Mouse (Mus musculus) midbrain, embryonic 15.5 days (tissue): ENCODE data around the gene 1700008O03Rik. TPM values are rescaled to one million over a fixed set of nuclear protein-coding genes. Genes with fewer than 3 reads are reported as not detected.

Experiments
- ATAC-seq: fragments of 200-750 bp; cut with Nextera tagmentation; replicated peaks from 2 replicates; pipeline ENCODE4 v1.8.0; 2017; ENCODE audit warnings: moderate TSS enrichment
- H3K27ac ChIP-seq: fragments of 300-500 bp; sonication (generic); 2 replicates; pipeline ENCODE4 v1.5.1; 2015; ENCODE audit warnings: mild to moderate bottlenecking, inconsistent platforms
- H3K27me3 ChIP-seq: fragments of 300-500 bp; sonication (generic); replicated peaks from 2 replicates; pipeline ENCODE4 v1.6.1; 2015; ENCODE audit warnings: inconsistent platforms
- H3K36me3 ChIP-seq: fragments of 300-500 bp; sonication (generic); replicated peaks from 2 replicates; pipeline ENCODE4 v1.6.1; 2015; ENCODE audit warnings: inconsistent platforms
- H3K4me1 ChIP-seq: fragments of 300-500 bp; sonication (generic); 2 replicates; pipeline ENCODE4 v1.6.1; 2015; ENCODE audit warnings: inconsistent platforms
- H3K4me2 ChIP-seq: fragments of 300-500 bp; sonication (generic); 2 replicates; pipeline ENCODE4 v1.6.1; 2015; ENCODE audit warnings: inconsistent platforms, mild to moderate bottlenecking, moderate library complexity
- H3K4me3 ChIP-seq: fragments of 300-500 bp; sonication (generic); 2 replicates; pipeline ENCODE4 v1.5.1; 2015; ENCODE audit warnings: mild to moderate bottlenecking, inconsistent platforms
- H3K9ac ChIP-seq: fragments of 300-500 bp; sonication (generic); 2 replicates; pipeline ENCODE4 v1.6.1; 2015; ENCODE audit warnings: mild to moderate bottlenecking, inconsistent platforms
- H3K9me3 ChIP-seq: fragments of 300-500 bp; sonication (generic); 2 replicates; pipeline ENCODE4 v1.6.1; 2016; ENCODE audit warnings: inconsistent platforms
- WGBS: fragments of 180-500 bp; shearing (Covaris S2); methylation state at CpG from one replicate; pipeline ENCODE4 v1.1.7; 2015; ENCODE audit warnings: mixed read lengths; 5-methylcytosine and 5-hydroxymethylcytosine counted together
- polyA plus RNA-seq: library from polyadenylated mRNA; unstranded; fragments of >200 nt; fragmentation: Nextera tagmentation; extraction: Ambion mirVana; gene quantifications from 2 replicates; pipeline ENCODE4 v1.2.1, GENCODE M21; 2015

1700008O03Rik gene
- polyA plus RNA-seq, 1 experiment from 2014 or later: 2.1 TPM

DNA sequence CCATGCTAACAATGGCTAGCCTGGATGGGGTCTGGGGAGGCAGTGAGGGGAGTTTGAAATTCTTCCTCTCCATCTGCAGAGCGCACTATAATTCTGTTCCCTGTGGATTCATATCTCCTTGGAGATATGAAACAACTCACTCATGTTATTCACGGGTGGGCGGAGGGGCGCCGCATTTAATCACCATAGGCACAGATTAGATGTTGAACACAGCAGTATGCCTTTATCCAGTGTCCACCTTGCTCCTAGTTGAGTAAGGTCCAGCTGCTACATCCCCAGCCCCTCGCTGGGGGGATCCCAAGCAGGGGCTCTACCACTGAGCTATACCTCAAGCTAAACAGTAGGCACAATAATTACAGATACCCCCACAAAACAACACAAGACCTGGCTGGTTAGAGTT, 30.2 kb downstream of the 1700008O03Rik start:
- Histone ChIP-seq H3K9ac (no peak overlapping the region), H3K4me1 (peaks cover 60% of the 10 kb centered on the region), H3K4me2 (no peak overlapping the region), H3K27ac (no peak overlapping the region), H3K4me3 (no peak overlapping the region), H3K9me3 (no peaks in the 10 kb centered on the region), H3K27me3 (peaks cover 36% of the 10 kb centered on the region), H3K36me3 (peaks cover 4% of the 10 kb centered on the region; the same call in 1 of the 2 replicates)
- ATAC-seq: no peak
- 58% methylated on average over 6 of the region's 6 CpGs for WGBS

DNA sequence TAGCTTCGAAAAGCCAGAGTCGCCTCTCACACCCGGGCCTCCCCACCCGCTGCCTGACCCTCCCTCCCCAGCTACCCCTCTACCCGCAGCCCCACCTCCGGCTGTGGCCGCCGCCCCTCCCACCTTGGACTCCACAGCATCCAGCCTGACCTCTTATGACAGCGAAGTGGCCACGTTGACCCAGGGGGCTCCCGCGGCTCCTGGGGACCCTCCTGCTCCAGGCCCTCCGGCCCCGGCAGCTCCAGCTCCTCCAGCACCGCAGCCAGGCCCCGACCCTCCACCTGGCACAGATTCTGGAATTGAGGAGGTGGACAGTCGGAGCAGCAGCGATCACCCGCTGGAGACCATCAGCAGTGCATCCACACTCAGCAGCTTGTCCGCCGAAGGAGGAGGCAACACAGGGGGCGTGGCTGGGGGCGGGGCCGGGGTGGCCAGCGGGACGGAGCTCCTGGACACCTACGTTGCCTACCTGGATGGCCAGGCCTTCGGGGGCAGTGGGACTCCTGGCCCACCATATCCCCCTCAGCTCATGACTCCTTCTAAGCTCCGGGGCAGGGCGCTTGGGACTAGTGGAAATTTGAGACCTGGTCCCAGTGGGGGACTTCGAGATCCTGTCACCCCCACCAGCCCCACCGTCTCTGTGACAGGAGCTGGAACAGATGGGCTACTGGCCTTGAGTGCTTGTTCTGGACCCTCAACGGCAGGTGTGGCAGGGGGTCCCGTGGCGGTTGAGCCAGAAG, 31.8 kb downstream of the 1700008O03Rik start:
- 5% methylated on average over 35 of the region's 35 CpGs for WGBS
- Histone ChIP-seq H3K36me3 (peaks cover 10% of the 10 kb centered on the region; the same call in 1 of the 2 replicates), H3K4me2 (peak overlapping the region; percentile 8; the same call in 1 of the 2 replicates), H3K9ac (no peak overlapping the region), H3K27ac (no peak overlapping the region), H3K4me1 (peaks cover 52% of the 10 kb centered on the region), H3K4me3 (no peak overlapping the region), H3K9me3 (no peaks in the 10 kb centered on the region), H3K27me3 (peaks cover 36% of the 10 kb centered on the region)
- ATAC-seq: no peak

DNA sequence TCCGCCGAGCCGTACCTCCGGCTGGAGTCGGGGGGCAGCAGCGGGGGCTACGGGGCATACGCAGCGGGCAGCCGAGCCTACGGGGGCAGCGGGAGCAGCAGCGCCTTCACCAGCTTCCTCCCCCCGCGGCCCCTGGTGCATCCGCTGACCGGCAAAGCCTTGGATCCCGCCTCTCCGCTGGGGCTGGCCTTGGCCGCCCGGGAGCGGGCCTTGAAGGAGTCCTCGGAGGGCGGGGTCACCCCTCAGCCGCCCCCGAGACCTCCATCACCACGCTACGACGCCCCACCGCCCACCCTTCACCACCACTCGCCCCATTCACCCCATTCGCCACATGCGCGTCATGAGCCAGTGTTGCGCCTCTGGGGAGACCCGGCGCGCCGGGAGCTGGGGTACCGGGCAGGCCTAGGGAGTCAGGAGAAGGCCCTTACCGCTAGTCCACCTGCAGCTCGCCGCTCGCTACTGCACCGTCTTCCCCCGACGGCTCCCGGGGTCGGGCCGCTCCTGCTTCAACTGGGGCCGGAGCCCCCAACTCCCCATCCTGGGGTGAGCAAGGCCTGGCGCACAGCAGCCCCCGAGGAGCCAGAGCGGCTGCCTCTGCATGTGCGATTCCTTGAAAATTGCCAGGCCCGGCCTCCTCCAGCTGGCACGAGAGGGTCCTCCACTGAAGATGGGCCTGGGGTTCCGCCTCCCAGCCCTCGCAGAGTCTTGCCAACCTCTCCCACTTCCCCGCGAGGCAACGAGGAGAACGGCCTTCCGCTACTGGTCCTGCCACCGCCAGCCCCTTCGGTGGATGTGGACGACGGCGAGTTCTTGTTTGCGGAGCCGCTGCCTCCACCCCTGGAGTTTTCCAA, 32.6 kb downstream of the 1700008O03Rik start:
- peaks cover 36% of the 10 kb centered on the region for H3K27me3 ChIP-seq
- no peaks in the 10 kb centered on the region for H3K9me3 ChIP-seq
- 8% methylated on average over 69 of the region's 71 CpGs for WGBS
- ATAC-seq: no peak
- no peak overlapping the region for H3K27ac ChIP-seq
- H3K9ac ChIP-seq: no peak overlapping the region
- H3K36me3 ChIP-seq: peaks cover 12% of the 10 kb centered on the region; the same call in 1 of the 2 replicates
- H3K4me2 ChIP-seq: no peak overlapping the region
- H3K4me3 ChIP-seq: peak overlapping the region; percentile 0; the same call in 1 of the 2 replicates
- peaks cover 46% of the 10 kb centered on the region for H3K4me1 ChIP-seq

DNA sequence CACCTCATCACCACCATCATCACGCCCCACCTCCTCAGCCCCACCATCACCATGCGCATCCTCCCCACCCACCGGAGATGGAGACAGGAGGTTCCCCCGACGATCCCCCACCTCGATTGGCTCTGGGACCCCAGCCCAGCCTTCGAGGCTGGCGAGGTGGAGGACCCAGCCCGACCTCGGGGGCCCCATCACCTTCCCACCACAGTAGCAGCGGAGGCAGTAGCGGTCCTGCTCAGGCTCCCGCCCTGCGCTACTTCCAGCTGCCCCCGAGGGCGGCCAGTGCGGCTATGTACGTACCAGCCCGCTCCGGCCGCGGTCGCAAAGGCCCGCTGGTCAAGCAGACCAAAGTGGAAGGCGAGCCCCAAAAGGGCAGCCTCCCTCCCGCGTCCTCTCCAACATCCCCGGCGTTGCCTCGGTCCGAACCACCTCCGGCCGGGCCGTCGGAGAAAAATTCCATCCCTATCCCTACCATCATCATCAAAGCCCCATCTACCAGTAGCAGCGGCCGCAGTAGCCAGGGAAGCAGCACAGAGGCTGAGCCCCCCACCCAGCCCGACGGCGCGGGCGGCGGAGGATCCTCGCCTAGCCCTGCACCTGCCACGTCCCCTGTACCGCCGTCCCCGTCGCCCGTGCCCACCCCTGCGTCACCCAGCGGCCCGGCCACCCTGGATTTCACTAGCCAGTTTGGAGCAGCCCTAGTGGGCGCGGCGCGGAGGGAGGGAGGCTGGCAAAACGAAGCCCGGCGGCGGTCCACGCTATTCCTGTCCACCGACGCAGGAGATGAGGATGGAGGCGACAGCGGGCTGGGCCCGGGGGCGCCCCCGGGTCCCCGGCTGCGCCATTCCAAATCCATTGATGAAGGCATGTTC, 33.5 kb downstream of the 1700008O03Rik start:
- H3K9me3 ChIP-seq: no peaks in the 10 kb centered on the region
- 0 out of 2 replicates have a peak overlapping the region, but pooled peaks have one; percentile 0 for H3K4me3 ChIP-seq
- H3K27ac ChIP-seq: no peak overlapping the region
- H3K27me3 ChIP-seq: peaks cover 32% of the 10 kb centered on the region
- 9% methylated on average over 70 of the region's 71 CpGs for WGBS
- ATAC-seq: peak; percentile 28
- peaks cover 38% of the 10 kb centered on the region for H3K4me1 ChIP-seq
- no peak overlapping the region for H3K4me2 ChIP-seq
- 0 out of 2 replicates have a peak overlapping the region, but pooled peaks have one; percentile 4 for H3K9ac ChIP-seq
- peaks cover 13% of the 10 kb centered on the region; the same call in 1 of the 2 replicates for H3K36me3 ChIP-seq

DNA sequence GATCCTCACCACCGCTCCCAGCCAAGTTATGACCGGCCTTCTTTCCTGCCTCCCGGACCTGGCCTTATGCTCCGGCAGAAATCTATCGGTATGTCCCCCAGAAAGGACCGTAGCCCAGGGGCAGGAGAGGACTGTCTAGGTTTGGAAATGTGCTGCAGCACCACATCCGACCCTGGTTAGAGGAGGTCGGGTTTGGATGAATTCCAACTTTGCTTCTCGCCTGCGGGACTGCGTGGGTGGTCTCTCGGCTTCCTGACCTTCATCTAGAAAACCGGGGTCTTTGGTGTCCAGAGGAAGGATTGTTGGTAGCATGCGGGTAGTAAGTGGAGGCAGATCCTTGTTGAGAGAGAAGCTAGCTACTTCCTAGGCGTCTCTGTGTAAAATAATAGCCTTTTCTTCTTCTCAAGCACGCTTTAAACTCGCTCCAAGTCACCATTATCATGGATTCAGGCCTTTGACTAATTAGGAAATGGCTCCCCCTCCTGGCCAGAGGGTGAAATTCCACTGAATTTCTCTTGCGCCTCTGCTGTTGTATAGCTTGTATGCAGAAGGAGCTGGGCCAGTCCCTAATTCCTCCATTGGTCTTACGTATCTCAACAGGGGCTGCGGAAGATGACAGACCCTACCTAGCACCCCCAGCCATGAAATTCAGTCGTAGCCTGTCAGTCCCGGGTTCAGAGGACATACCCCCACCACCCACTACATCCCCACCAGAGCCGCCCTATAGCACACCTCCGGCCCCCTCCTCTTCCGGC, 34.5 kb downstream of the 1700008O03Rik start:
- Histone ChIP-seq H3K4me2 (peak overlapping the region; percentile 25), H3K27me3 (peaks cover 32% of the 10 kb centered on the region), H3K9ac (peak overlapping the region; percentile 23; the same call in 1 of the 2 replicates), H3K9me3 (no peaks in the 10 kb centered on the region), H3K4me1 (peaks cover 30% of the 10 kb centered on the region), H3K36me3 (peaks cover 18% of the 10 kb centered on the region), H3K4me3 (no peak overlapping the region), H3K27ac (peak overlapping the region; percentile 45; the same call in 1 of the 2 replicates)
- 4% methylated on average over 25 of the region's 25 CpGs for WGBS
- peak; percentile 59 for ATAC-seq

DNA sequence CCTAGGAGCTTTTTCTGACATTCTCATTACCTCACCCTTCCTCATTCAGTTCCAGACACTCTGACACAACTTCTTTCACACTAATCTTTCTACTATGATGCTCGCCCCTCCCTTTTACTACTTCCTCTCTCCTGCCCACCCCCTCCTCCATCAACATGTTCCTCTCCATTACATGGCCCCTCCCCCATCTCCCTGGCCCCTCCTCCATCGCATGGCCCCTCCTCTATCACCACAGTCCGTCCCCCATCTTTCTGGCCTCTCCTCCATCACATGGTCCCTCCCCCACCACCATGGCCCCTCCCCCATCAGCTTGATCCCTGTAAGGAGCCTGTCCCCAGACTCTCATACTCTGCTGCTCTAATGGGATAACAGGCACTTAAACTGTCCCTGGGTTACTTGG, 36.6 kb downstream of the 1700008O03Rik start:
- Histone ChIP-seq H3K36me3 (peaks cover 32% of the 10 kb centered on the region), H3K27me3 (peaks cover 24% of the 10 kb centered on the region), H3K27ac (no peak overlapping the region), H3K4me1 (peaks cover 30% of the 10 kb centered on the region), H3K9ac (no peak overlapping the region), H3K4me3 (no peak overlapping the region), H3K9me3 (no peaks in the 10 kb centered on the region), H3K4me2 (no peak overlapping the region)
- no peak for ATAC-seq
- 27% methylated on average over 3 of the region's 3 CpGs for WGBS

DNA sequence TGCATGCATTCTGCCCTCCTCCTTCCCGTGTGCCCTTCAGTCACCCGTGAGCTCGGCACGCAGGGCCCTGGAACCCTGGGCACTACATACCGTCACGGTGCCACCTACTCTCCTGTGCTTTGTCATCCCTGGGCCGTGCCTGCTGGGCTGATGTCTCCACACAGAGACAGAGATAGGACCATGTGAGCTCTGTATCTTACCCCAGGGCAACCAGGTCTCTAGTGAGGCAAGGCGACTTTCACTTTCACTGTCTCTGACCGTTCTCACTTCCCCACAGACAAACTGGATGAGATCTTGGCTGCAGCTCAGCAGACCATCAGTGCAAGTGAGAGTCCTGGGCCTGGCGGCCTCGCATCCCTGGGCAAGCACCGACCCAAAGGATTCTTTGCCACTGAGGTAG, 41.0 kb downstream of the 1700008O03Rik start:
- Histone ChIP-seq H3K4me1 (no peaks in the 10 kb centered on the region), H3K27ac (no peak overlapping the region), H3K36me3 (peaks cover 42% of the 10 kb centered on the region), H3K9me3 (no peaks in the 10 kb centered on the region), H3K9ac (no peak overlapping the region), H3K4me2 (no peak overlapping the region), H3K4me3 (no peak overlapping the region), H3K27me3 (no peaks in the 10 kb centered on the region)
- WGBS: 78% methylated on average over 12 of the region's 12 CpGs
- ATAC-seq: no peak

DNA sequence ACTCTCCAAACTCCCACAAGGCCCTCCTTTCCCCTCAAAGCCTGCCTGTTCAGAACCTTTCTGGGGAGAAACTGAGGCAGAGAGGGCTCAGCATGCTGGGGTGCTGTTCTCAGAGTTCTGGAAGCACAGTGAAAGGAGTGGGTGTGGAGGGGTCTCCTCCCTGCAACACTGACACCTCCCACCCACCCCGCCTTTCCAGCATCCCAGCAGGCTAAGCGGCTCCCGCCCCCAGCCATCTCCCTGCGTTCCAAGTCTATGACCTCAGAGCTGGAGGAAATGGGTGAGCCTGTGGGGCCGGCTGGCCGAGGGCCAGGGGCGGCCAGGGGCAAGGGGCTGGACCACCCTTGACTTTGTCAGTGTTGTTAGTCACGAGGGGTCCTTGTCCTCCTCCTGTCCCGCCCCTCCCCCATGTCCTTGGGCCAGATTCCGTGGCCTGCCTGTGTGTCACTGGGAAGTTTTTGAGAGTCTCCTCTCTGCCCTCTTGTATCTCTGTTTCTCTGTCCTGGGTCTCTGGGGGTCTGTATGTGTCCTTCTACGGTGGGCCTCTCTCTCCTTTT, 42.1 kb downstream of the 1700008O03Rik start:
- Histone ChIP-seq H3K4me2 (no peak overlapping the region), H3K4me3 (no peak overlapping the region), H3K9me3 (no peaks in the 10 kb centered on the region), H3K27me3 (no peaks in the 10 kb centered on the region), H3K36me3 (peaks cover 40% of the 10 kb centered on the region), H3K4me1 (peaks cover 2% of the 10 kb centered on the region), H3K27ac (no peak overlapping the region), H3K9ac (no peak overlapping the region)
- no peak for ATAC-seq
- 44% methylated on average over 10 of the region's 11 CpGs for WGBS

DNA sequence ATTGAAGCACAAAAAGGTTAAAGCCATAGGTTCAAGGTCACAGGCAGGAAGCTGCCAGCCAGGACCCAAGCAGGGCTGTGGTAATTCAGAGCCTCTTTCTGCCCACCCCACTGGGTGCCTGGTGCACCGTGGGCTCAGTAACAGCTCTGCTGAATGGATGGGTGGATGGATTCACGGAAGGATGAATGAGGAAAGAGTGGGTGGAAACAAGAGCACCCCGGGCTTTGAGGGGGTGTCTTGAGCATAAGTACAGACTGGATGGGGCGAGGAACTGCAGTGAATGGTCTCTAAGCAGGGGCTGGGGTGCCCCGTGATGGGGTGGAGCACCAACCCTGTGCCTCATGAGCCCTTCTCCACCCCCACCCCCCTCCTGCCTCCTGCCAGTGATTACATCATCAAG, 43.9 kb downstream of the 1700008O03Rik start:
- no peaks in the 10 kb centered on the region for H3K27me3 ChIP-seq
- H3K4me1 ChIP-seq: peaks cover 21% of the 10 kb centered on the region
- peaks cover 34% of the 10 kb centered on the region for H3K36me3 ChIP-seq
- no peaks in the 10 kb centered on the region for H3K9me3 ChIP-seq
- WGBS: 79% methylated on average over 5 of the region's 5 CpGs
- H3K4me2 ChIP-seq: no peak overlapping the region
- no peak for ATAC-seq
- H3K4me3 ChIP-seq: no peak overlapping the region
- H3K27ac ChIP-seq: no peak overlapping the region
- H3K9ac ChIP-seq: no peak overlapping the region

DNA sequence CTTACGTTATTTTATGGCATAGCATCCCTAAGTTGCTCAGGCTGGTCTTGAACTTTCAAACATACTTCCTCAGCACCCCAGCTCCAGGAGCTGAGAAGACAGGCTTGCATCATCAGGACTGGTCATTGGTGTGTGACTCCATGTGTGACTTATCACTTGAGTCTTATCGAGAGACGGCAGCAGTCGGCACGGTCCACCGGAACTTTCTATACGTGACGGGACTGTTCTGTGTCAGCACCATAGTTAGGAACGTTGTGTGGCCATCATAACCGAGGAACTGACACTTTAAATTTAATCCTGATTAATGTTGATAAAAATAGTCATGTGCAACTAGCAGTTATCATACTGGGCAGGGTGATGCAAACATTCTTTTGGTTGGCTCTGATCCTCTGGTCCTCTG, 44.5 kb downstream of the 1700008O03Rik start:
- no peaks in the 10 kb centered on the region for H3K27me3 ChIP-seq
- no peak overlapping the region for H3K9ac ChIP-seq
- H3K9me3 ChIP-seq: no peaks in the 10 kb centered on the region
- ATAC-seq: no peak
- peaks cover 24% of the 10 kb centered on the region for H3K4me1 ChIP-seq
- WGBS: 88% methylated on average over 10 of the region's 10 CpGs
- no peak overlapping the region for H3K27ac ChIP-seq
- H3K4me2 ChIP-seq: no peak overlapping the region
- no peak overlapping the region for H3K4me3 ChIP-seq
- peaks cover 28% of the 10 kb centered on the region for H3K36me3 ChIP-seq

DNA sequence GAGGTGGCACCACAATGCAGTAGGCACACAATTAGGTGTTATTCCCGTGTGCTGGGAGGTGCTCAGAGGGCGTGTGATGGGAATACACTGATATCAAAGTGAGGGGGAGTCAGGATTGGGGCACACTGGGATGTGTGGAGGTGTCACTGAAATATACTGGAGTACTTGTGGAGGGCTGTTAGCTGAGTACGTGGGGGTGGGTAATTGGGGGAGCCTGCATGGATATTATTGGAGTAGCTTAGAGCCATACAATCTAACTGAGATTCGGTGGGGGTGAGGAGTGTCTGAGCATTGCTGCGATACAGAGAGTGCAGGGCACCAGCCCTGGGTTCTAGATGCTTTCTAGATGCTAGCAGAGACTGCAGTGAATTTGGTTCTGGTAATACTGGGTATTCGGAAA, 45.4 kb downstream of the 1700008O03Rik start:
- WGBS: 75% methylated on average over 6 of the region's 6 CpGs
- ATAC-seq: no peak
- Histone ChIP-seq H3K36me3 (peaks cover 20% of the 10 kb centered on the region), H3K27me3 (no peaks in the 10 kb centered on the region), H3K9me3 (no peaks in the 10 kb centered on the region), H3K4me2 (no peak overlapping the region), H3K27ac (no peak overlapping the region), H3K4me1 (peaks cover 26% of the 10 kb centered on the region), H3K4me3 (no peak overlapping the region), H3K9ac (no peak overlapping the region)
